Mouse (Mus musculus): ENCODE data around the gene Ncdn. TPM values are rescaled to one million over a fixed set of nuclear protein-coding genes. Genes with fewer than 3 reads are reported as not detected.

Gene Ncdn
- polyA plus RNA-seq (2015; fragmentation: Nextera tagmentation; extraction: Ambion mirVana) = 28.8 and 33.0 TPM in 2 replicates

DNA sequence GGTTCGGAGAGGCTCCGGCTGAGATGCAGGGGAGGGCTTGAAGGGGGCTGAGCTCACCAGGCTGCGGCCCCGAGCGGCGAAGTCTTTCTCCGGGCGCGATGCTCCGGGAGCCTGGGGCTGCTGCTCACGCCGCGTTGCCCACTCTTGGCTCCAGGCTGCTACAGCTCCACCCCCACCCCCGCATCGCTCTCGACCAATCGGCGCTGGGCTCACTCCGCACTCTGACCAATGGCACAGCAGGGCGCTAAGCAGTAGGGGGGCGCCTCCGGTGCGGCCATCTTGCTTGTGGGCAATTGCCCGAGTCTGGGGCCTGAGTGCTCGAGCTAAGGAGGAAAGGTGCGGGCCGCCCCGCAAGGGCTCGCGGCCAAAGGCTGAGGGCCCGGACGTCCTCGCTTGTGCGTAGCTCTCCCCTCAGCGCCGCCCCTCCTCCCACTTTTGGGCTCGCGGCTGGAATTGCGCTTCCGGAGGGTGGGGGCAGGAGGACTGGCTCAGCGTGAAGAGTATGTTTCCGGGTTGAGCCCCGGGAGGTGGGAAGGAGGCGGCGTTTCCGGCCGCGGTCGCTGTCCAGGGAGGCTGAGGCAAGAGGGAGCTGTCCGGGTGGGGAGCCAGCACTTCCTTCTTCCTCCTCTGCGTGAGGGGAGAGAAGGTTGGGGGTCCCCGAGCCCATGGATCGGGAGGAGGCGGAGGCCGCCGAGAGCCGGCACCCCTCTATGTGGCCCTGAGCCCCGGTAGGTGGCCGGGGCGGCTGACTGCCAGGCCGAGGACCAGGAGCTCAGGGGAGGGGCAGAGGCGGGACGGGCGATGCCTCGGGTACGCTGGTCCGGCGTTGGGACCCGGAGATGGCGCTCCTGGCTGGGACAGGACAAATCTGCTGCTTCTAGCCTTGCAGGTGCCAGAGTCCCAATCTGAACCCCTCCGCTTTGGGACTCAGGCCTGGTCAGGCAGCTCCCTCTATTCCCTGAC lies at the start of gene Ncdn, which contains the start of gene AU040320:
Ncdn (minus strand) TSS at position 171 of the 963 bp plus-strand sequence.
AU040320 (plus strand) TSS at position 277 of the 963 bp plus-strand sequence.
- Histone ChIP-seq H3K9me3 (ENCODE audit: low read length) (no peaks in the 10 kb centered on the region), H3K27me3 (ENCODE audit: insufficient read depth, low read length) (no peaks in the 10 kb centered on the region), H3K36me3 (ENCODE audit: insufficient read depth, low read length) (peaks cover 21% of the 10 kb centered on the region), H3K4me1 (ENCODE audit: insufficient read depth, low read length) (peaks cover 22% of the 10 kb centered on the region), H3K9ac (replicated peaks; ENCODE audit: low read length) (peak within 1 kb of the TSS; percentile 92), H3K4me3 (ENCODE audit: low read length) (peak within 1 kb of the TSS; percentile 88), H3K4me2 (replicated peaks; ENCODE audit: low read depth, low read length) (peak within 1 kb of the TSS; percentile 92), H3K27ac (ENCODE audit: low read length) (peak within 1 kb of the TSS; percentile 98)
- ATAC-seq (ENCODE audit: low FRiP score, low TSS enrichment) = peak; percentile 99
- under 1% methylated on average over 65 of the region's 71 CpGs for WGBS

DNA sequence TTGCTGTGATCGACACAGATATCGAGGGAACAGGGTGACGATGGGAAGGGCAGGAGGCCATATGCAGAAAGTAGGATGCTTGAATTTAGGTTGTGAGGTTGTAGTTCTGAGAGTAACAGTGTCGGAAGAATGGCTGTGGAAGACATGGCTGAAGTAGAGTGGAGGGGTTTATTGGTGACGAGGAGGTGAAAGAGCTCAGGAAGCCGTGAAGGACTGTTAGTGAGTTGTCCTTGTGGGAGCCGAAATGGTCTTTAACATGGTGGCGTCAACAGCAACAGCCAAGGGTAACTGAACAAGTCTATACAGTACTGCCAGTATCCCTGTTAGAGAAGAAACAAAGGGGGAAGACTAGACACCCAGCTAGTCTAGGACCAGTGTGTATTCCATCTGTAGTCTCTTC lies 48.9 kb upstream of the Ncdn start:
- Histone ChIP-seq H3K4me3 (ENCODE audit: low read length) (no peak overlapping the region), H3K4me2 (replicated peaks; ENCODE audit: low read depth, low read length) (no peak overlapping the region), H3K9ac (replicated peaks; ENCODE audit: low read length) (no peak overlapping the region), H3K9me3 (ENCODE audit: low read length) (no peaks in the 10 kb centered on the region), H3K36me3 (ENCODE audit: insufficient read depth, low read length) (no peaks in the 10 kb centered on the region), H3K4me1 (ENCODE audit: insufficient read depth, low read length) (no peaks in the 10 kb centered on the region), H3K27ac (ENCODE audit: low read length) (no peak overlapping the region), H3K27me3 (ENCODE audit: insufficient read depth, low read length) (no peaks in the 10 kb centered on the region)
- 80% methylated on average over 8 of the region's 8 CpGs for WGBS
- ATAC-seq (ENCODE audit: low FRiP score, low TSS enrichment) = no peak

- WGBS = 90% methylated on average over 7 of the region's 7 CpGs
- Histone ChIP-seq H3K27me3 (ENCODE audit: insufficient read depth, low read length) (no peaks in the 10 kb centered on the region), H3K4me3 (ENCODE audit: low read length) (no peak overlapping the region), H3K27ac (ENCODE audit: low read length) (no peak overlapping the region), H3K4me1 (ENCODE audit: insufficient read depth, low read length) (no peaks in the 10 kb centered on the region), H3K4me2 (replicated peaks; ENCODE audit: low read depth, low read length) (no peak overlapping the region), H3K9ac (replicated peaks; ENCODE audit: low read length) (no peak overlapping the region), H3K9me3 (ENCODE audit: low read length) (peaks cover 3% of the 10 kb centered on the region; the same call in 1 of the 2 replicates), H3K36me3 (ENCODE audit: insufficient read depth, low read length) (peaks cover 20% of the 10 kb centered on the region)
- ATAC-seq (ENCODE audit: low FRiP score, low TSS enrichment) = no peak
These were observed 39.3 kb upstream of the Ncdn start for GRCm38 (mm10) chr4:126792341-126793102.

DNA sequence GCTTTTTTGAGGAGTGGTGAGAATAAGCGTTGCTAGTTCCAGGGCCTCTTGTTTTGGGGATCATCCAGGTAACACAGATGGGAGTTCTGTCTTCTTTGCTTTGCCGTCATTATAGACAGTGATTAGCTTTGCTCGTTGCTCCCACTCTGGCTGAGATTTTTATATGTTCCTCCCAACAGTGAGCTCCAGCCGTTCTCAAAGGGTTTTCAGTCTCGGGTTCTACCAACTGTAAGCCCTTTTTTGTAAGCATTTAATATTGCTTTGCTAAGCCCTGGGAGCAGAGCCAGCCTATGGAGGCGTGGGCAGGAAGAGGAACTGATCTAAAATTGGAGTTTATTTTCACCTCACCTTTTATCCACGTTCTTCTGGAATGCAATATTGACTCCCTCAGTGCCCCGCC lies 29.8 kb upstream of the Ncdn start:
- 73% methylated on average over 8 of the region's 8 CpGs for WGBS
- no peaks in the 10 kb centered on the region for H3K27me3 ChIP-seq (ENCODE audit: insufficient read depth, low read length)

DNA sequence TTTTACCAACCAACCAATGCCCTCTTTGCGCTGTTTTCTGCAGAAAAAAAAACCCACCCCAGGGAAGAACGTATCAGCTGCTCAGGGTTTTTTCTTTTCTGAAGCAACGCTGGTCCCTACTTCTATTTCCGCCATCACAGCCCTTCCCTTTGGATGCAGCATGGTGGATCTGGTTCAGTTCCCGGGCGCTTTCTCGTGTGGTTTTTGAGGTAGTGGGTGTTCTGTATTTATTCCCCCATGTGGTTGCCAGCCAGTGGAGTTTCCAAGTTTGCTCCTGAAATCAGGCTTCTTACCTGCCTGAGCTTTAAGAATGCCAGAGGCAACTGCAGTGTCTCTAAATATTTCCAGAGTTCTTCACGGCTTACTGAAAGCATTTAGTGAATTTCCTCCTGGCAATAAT lies 29.3 kb upstream of the Ncdn start:
- no peaks in the 10 kb centered on the region for H3K4me1 ChIP-seq (ENCODE audit: insufficient read depth, low read length)
- H3K36me3 ChIP-seq (ENCODE audit: insufficient read depth, low read length) = no peaks in the 10 kb centered on the region
- ATAC-seq (ENCODE audit: low FRiP score, low TSS enrichment) = no peak
- no peak overlapping the region for H3K4me3 ChIP-seq (ENCODE audit: low read length)
- H3K9ac ChIP-seq (replicated peaks; ENCODE audit: low read length) = no peak overlapping the region
- H3K27ac ChIP-seq (ENCODE audit: low read length) = no peak overlapping the region
- no peaks in the 10 kb centered on the region for H3K27me3 ChIP-seq (ENCODE audit: insufficient read depth, low read length)
- H3K9me3 ChIP-seq (ENCODE audit: low read length) = no peaks in the 10 kb centered on the region
- no peak overlapping the region for H3K4me2 ChIP-seq (replicated peaks; ENCODE audit: low read depth, low read length)
- WGBS = 86% methylated on average over 8 of the region's 8 CpGs

More for the DNA sequence above, 29.8 kb upstream of the Ncdn start:
- no peaks in the 10 kb centered on the region for H3K9me3 ChIP-seq (ENCODE audit: low read length)
- H3K36me3 ChIP-seq (ENCODE audit: insufficient read depth, low read length) = no peaks in the 10 kb centered on the region
- no peak overlapping the region for H3K27ac ChIP-seq (ENCODE audit: low read length)
- no peak overlapping the region for H3K9ac ChIP-seq (replicated peaks; ENCODE audit: low read length)
- H3K4me3 ChIP-seq (ENCODE audit: low read length) = no peak overlapping the region
- no peak overlapping the region for H3K4me2 ChIP-seq (replicated peaks; ENCODE audit: low read depth, low read length)
- H3K4me1 ChIP-seq (ENCODE audit: insufficient read depth, low read length) = no peaks in the 10 kb centered on the region
- no peak for ATAC-seq (ENCODE audit: low FRiP score, low TSS enrichment)

DNA sequence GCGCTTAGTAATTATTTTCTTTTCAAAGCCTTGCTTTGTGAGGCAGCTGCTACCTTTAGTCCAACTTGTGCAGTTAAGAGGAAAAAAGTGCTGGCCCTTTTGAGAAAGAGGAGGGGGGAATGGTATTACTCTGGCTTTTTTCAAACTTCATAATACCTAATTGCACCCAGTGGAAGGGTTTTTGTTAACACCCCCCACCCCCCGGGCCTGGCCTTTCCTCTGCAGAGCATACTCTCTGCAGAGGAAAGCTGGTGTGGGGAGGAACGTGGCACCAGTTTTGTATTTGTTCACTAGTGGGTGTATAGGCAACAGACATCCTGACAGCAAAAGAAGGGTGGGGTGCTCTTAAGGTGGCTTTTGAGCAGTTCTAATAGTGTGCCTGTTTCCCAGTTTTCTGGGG lies 28.6 kb upstream of the Ncdn start:
- no peaks in the 10 kb centered on the region for H3K36me3 ChIP-seq (ENCODE audit: insufficient read depth, low read length)

DNA sequence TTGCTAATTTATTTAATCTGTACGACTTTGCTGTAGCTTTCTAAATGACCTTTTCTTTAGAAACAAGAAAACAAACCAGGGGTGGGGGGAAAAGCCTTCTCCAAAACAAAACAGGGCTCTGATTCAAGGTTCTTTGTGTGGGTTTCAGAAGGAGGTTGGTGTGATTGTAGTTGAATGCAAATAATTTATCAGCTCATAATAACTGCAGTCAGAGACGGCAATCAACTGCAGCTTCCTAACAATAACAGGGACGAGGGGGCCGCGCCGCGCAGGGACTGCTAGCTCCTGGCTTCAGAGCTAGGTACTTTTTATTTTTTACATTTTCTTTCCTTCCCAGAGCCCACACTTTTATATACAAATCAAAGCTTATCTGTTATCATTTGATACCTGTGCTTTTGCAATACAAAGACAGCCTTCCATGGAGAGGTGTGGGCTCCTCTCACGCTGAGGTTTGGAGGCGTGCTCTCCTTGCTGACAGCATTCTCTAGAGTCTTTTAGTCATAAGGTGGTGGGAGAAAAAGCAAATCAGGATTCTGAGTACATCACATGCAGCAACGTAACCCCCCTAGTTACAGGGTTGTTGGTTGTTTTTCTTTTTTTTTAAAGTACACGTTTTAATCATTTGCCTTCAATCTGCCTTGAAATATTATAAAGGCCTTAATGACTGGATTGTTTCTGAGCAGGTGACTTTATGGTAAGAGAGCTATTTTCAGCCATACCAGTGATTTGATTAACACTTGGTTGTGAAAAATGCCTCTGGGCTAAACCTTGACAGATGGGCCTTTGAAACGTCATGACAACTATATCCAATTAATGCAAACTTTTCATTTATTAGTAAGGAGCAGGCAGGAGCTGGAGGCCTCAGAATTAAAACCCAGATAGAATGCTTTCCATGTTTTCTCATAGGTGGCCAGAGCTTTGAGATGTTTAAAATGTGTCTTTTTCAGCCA lies 26.9 kb upstream of the Ncdn start:
- ATAC-seq (ENCODE audit: low FRiP score, low TSS enrichment) = no peak
- no peaks in the 10 kb centered on the region for H3K36me3 ChIP-seq (ENCODE audit: insufficient read depth, low read length)
- 50% methylated on average over 12 of the region's 12 CpGs for WGBS
- no peak overlapping the region for H3K4me2 ChIP-seq (replicated peaks; ENCODE audit: low read depth, low read length)
- H3K27me3 ChIP-seq (ENCODE audit: insufficient read depth, low read length) = no peaks in the 10 kb centered on the region
- no peak overlapping the region for H3K27ac ChIP-seq (ENCODE audit: low read length)
- no peaks in the 10 kb centered on the region for H3K9me3 ChIP-seq (ENCODE audit: low read length)
- H3K9ac ChIP-seq (replicated peaks; ENCODE audit: low read length) = no peak overlapping the region
- no peak overlapping the region for H3K4me3 ChIP-seq (ENCODE audit: low read length)
- H3K4me1 ChIP-seq (ENCODE audit: insufficient read depth, low read length) = no peaks in the 10 kb centered on the region

More for the DNA sequence above, 28.6 kb upstream of the Ncdn start:
- no peaks in the 10 kb centered on the region for H3K4me1 ChIP-seq (ENCODE audit: insufficient read depth, low read length)
- H3K4me2 ChIP-seq (replicated peaks; ENCODE audit: low read depth, low read length) = no peak overlapping the region
- no peak for ATAC-seq (ENCODE audit: low FRiP score, low TSS enrichment)
- H3K9me3 ChIP-seq (ENCODE audit: low read length) = no peaks in the 10 kb centered on the region
- no peak overlapping the region for H3K27ac ChIP-seq (ENCODE audit: low read length)
- no peak overlapping the region for H3K9ac ChIP-seq (replicated peaks; ENCODE audit: low read length)
- H3K4me3 ChIP-seq (ENCODE audit: low read length) = no peak overlapping the region
- H3K27me3 ChIP-seq (ENCODE audit: insufficient read depth, low read length) = no peaks in the 10 kb centered on the region
- WGBS = 69% methylated on average over 3 of the region's 3 CpGs

- Histone ChIP-seq H3K4me2 (replicated peaks; ENCODE audit: low read depth, low read length) (no peak overlapping the region), H3K27me3 (ENCODE audit: insufficient read depth, low read length) (no peaks in the 10 kb centered on the region), H3K4me3 (ENCODE audit: low read length) (no peak overlapping the region), H3K4me1 (ENCODE audit: insufficient read depth, low read length) (no peaks in the 10 kb centered on the region), H3K36me3 (ENCODE audit: insufficient read depth, low read length) (0 out of 2 replicates have a peak, but pooled peaks cover 3% of the 10 kb centered on the region), H3K9ac (replicated peaks; ENCODE audit: low read length) (no peak overlapping the region), H3K27ac (ENCODE audit: low read length) (no peak overlapping the region), H3K9me3 (ENCODE audit: low read length) (no peaks in the 10 kb centered on the region)
- 33% methylated on average over 8 of the region's 8 CpGs for WGBS
- no peak for ATAC-seq (ENCODE audit: low FRiP score, low TSS enrichment)
These were observed 25.9 kb upstream of the Ncdn start for GRCm38 (mm10) chr4:126779148-126779581.

DNA sequence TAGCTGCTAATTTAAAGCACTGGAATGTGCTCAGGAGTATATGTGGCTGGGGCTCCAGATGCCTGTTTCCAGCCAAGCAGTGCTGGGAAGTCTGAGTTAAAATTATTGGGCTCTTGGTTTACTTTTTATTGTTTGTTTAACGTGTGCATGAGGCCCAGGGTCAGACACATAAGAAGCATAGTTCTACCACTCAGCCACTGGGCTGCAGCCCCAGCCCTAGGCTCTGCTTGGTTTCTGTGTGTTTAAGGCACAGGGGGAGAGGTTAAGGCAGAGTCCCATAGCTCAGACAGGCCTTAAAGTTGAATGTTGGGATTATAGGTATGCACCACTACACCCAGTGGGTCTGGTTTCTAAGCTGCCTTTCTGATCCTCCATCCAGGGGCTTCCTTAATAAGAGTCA lies 21.9 kb upstream of the Ncdn start:
- H3K9ac ChIP-seq (replicated peaks; ENCODE audit: low read length) = no peak overlapping the region

More for the DNA sequence above, 21.9 kb upstream of the Ncdn start:
- ATAC-seq (ENCODE audit: low FRiP score, low TSS enrichment) = no peak
- Histone ChIP-seq H3K36me3 (ENCODE audit: insufficient read depth, low read length) (0 out of 2 replicates have a peak, but pooled peaks cover 3% of the 10 kb centered on the region), H3K9me3 (ENCODE audit: low read length) (no peaks in the 10 kb centered on the region), H3K27ac (ENCODE audit: low read length) (no peak overlapping the region), H3K4me2 (replicated peaks; ENCODE audit: low read depth, low read length) (no peak overlapping the region), H3K4me3 (ENCODE audit: low read length) (no peak overlapping the region), H3K4me1 (ENCODE audit: insufficient read depth, low read length) (no peaks in the 10 kb centered on the region), H3K27me3 (ENCODE audit: insufficient read depth, low read length) (no peaks in the 10 kb centered on the region)
- WGBS = 89% methylated on average over 1 of the region's 1 CpGs
